Mouse (Mus musculus) mature B cell (primary cell): ENCODE measurements around the gene Cfap46.

Experiments
- in situ Hi-C: fragments of 300-500 bp; cut with MboI; formaldehyde crosslinking; loops from 2 replicates; pipeline ENCODE4 v1.14.3; 2019

Gene Cfap46

GRCm38 (mm10) chr7:139683706-139684552, at the start of gene Cfap46:
Gene Cfap46, minus strand, starts transcription at chr7:139683817.
- in situ Hi-C loops, result no loop called here

GRCm38 (mm10) chr7:139731276-139731696, 47.7 kb upstream of the Cfap46 start:
- in situ Hi-C loops, result no loop called here

- in situ Hi-C loops, result no loop called here
Measured at GRCm38 (mm10) chr7:139727072-139727471, 43.5 kb upstream of the Cfap46 start.

GRCm38 (mm10) chr7:139725641-139726040, 42.0 kb upstream of the Cfap46 start:
- in situ Hi-C loops, result no loop called here

- in situ Hi-C loops, result no loop called here
Measured at GRCm38 (mm10) chr7:139723986-139724385, 40.4 kb upstream of the Cfap46 start.

GRCm38 (mm10) chr7:139721196-139721595, 37.6 kb upstream of the Cfap46 start:
- in situ Hi-C loops, result no loop called here

- in situ Hi-C loops, result no loop called here
Measured at GRCm38 (mm10) chr7:139717781-139718180, 34.2 kb upstream of the Cfap46 start.

- in situ Hi-C loops, result no loop called here
Measured at GRCm38 (mm10) chr7:139711821-139712220, 28.2 kb upstream of the Cfap46 start.

- in situ Hi-C loops, result no loop called here
Measured at GRCm38 (mm10) chr7:139706411-139707120, 22.9 kb upstream of the Cfap46 start.

GRCm38 (mm10) chr7:139705781-139706180, 22.2 kb upstream of the Cfap46 start:
- in situ Hi-C loops, result no loop called here

- in situ Hi-C loops, result no loop called here
Measured at GRCm38 (mm10) chr7:139705081-139705480, 21.5 kb upstream of the Cfap46 start.

GRCm38 (mm10) chr7:139703826-139704199, 20.2 kb upstream of the Cfap46 start:
- in situ Hi-C loops, result no loop called here

- in situ Hi-C loops, result no loop called here
Measured at GRCm38 (mm10) chr7:139703146-139703825, 19.7 kb upstream of the Cfap46 start.

- in situ Hi-C loops, result no loop called here
Measured at GRCm38 (mm10) chr7:139701651-139702301, 18.2 kb upstream of the Cfap46 start.

GRCm38 (mm10) chr7:139692641-139693294, 9.2 kb upstream of the Cfap46 start:
- in situ Hi-C loops, result no loop called here

- in situ Hi-C loops, result no loop called here
Measured at GRCm38 (mm10) chr7:139692211-139692610, 8.6 kb upstream of the Cfap46 start.

GRCm38 (mm10) chr7:139685336-139685735, 1.7 kb upstream of the Cfap46 start:
- in situ Hi-C loops, result no loop called here

GRCm38 (mm10) chr7:139684553-139684929, 924 bp upstream of the Cfap46 start:
- in situ Hi-C loops, result no loop called here

- in situ Hi-C loops, result no loop called here
Measured at GRCm38 (mm10) chr7:139681921-139682598, 1.6 kb downstream of the Cfap46 start.

- in situ Hi-C loops, result no loop called here
Measured at GRCm38 (mm10) chr7:139676433-139676832, 7.2 kb downstream of the Cfap46 start.

- in situ Hi-C loops, result no loop called here
Measured at GRCm38 (mm10) chr7:139666871-139667270, 16.7 kb downstream of the Cfap46 start.
